Mouse (Mus musculus): ENCODE results near the gene P4ha2. TPM values are rescaled to one million over a fixed set of nuclear protein-coding genes. Genes with fewer than 3 reads are reported as not detected.

Gene P4ha2
- total RNA-seq, 2 experiments from 2014 or later: 19.9 to 21.2 TPM

- no peak for DNase-seq
- intact Hi-C loops (cut with DNase I; ENCODE audit: low total_unique reads): no loop called here
Measured at GRCm38 (mm10) chr11:54066400-54066799, 33.5 kb upstream of the P4ha2 start.

GRCm38 (mm10) chr11:54067318-54067995 is 32.4 kb upstream of the P4ha2 start:
- DNase-seq: peak; percentile 58
- intact Hi-C loops (cut with DNase I; ENCODE audit: low total_unique reads): no loop called here

DNA sequence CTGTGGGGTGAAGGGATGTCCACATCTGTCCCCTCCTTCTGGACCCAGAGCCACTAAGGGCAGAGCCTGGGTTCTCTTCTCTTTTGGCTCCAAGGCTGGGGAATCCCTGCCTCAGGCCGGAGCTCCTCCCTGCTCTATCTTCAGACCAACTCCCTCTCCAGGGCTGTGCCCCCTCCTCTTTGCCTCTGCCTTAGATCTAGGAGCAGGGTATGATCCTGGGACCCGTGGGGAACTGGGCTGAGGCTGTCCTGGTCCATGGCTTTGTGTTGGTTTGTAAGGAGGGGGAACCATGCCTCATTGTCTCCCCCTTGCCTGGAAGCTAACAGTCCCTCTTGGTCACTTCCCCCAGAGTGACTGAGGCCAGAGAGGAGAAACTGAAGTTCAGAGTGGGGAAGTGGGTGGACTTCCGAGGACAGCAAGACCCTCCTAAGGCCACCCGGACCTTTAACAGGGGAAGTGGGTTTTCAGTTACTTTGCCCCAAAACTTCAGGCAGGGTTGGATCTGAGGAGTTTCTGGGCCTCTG is 31.8 kb upstream of the P4ha2 start:
- DNase-seq: no peak
- intact Hi-C loops (cut with DNase I; ENCODE audit: low total_unique reads): no loop called here

- intact Hi-C loops (cut with DNase I; ENCODE audit: low total_unique reads): no loop called here
- peak; percentile 74 for DNase-seq
Measured at GRCm38 (mm10) chr11:54068520-54069371, 31.1 kb upstream of the P4ha2 start, which contains the start of gene Pdlim4. Pdlim4 (minus strand) TSS chr11:54069014.

- intact Hi-C loops (cut with DNase I; ENCODE audit: low total_unique reads): no loop called here
- DNase-seq: no peak
Measured at GRCm38 (mm10) chr11:54071726-54072445, 28.0 kb upstream of the P4ha2 start.

- DNase-seq: no peak
- intact Hi-C loops (cut with DNase I; ENCODE audit: low total_unique reads): no loop called here
Measured at GRCm38 (mm10) chr11:54073291-54073690, 26.6 kb upstream of the P4ha2 start.

- DNase-seq: peak; percentile 67
- intact Hi-C loops (cut with DNase I; ENCODE audit: low total_unique reads): no loop called here
Measured at GRCm38 (mm10) chr11:54075353-54075752, 24.5 kb upstream of the P4ha2 start.

GRCm38 (mm10) chr11:54076101-54076500 is 23.8 kb upstream of the P4ha2 start:
- DNase-seq: no peak
- intact Hi-C loops (cut with DNase I; ENCODE audit: low total_unique reads): no loop called here

GRCm38 (mm10) chr11:54080435-54080834 is 19.5 kb upstream of the P4ha2 start:
- intact Hi-C loops (cut with DNase I; ENCODE audit: low total_unique reads): no loop called here
- no peak for DNase-seq

DNA sequence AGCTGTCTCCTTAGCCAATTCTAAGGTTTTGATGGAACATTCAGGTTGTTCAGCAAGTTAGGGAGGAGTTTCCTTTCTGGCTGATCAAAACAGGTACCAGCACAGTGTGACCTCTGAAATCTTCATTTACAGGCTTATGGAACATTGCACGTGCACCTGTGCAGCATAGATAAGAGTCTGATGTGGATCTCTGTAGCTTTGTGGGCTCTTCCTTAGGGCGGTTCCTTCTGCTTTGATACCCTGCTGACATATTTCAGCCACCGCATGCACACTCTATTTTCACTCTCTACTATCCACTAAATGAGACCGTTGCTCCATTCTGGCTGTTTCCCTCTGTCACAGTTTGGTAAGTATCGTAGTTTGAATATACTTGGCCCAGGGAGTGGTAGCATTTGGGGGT is 17.2 kb upstream of the P4ha2 start:
- DNase-seq: no peak
- intact Hi-C loops (cut with DNase I; ENCODE audit: low total_unique reads): no loop called here

GRCm38 (mm10) chr11:54084976-54085375 is 14.9 kb upstream of the P4ha2 start:
- intact Hi-C loops (cut with DNase I; ENCODE audit: low total_unique reads): loop anchor here (5.0 kb wide), 1 partner anchor 83 kb away; no protein-coding TSS in a partner anchor
- DNase-seq: no peak

DNA sequence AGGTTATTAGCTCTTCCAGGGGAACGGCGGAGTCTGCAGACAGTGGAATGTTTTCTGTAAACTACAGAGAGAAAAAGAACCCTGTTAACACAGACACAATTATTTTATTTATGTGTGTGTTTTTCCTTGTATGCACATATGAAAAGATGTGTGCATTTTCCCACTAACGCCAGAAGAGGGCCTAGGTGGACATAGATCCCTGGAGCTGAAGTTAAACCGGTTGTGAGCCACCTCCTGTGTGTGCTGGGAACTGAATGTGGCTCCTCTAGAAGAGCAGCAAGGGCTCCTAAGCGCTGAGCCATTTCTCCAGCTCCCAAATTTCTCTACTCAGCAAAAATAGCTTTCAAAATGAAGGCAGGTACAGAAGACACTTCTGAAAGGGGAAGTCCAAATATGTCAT is 14.1 kb upstream of the P4ha2 start:
- DNase-seq: no peak
- intact Hi-C loops (cut with DNase I; ENCODE audit: low total_unique reads): loop anchor here (5.0 kb wide), 1 partner anchor 84 kb away; no protein-coding TSS in a partner anchor

DNA sequence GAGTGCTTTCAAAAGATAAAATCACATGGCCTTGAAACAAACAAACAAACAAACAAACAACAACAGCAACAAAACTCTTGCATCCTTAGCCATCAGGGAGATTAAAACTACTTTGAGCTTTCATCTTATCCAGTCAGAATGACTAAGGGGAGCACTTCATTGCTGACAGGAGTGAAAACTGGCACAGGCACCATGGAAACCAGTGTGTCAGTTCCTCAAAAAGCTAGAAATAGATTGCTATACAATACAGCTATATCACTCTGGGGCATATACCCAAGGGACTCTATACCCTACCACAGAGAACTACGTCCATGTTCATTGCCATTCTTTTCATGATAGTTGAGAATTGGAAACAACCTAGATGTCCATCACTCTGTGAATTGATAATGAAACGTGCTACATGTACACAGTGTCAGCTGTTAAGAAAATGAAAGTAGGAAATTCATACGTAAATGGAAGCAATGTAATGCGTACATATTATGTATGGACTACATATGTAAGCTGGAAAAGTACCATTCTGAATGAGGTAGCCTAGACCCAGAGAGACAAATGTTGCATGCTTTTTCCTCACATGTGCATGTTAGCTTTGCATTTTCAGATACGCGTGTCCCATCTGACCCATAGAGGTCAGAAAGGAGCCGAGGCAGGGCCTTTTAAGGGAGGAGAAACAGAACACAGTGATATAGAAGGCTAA is 11.5 kb upstream of the P4ha2 start:
- intact Hi-C loops (cut with DNase I; ENCODE audit: low total_unique reads): loop anchor here (5.0 kb wide), 1 partner anchor 86 kb away; no protein-coding TSS in a partner anchor

DNA sequence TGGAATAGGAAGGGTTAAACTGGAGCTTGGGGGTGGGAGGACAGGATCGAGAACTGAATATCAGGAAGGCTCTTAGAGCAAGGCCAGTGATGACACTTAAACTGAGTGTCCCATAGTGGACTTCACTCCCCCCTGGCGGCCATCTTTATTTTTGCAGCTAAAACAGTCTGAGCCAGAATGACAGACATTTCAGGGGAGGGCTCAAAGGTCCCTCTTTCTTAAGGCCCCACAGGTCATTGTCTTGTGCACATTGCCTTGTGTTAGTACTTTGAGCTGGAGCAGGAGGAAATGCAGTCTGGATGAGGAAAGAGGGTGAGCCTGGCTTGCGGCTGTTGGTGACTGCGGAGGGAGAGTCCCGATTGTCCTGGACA is 11.0 kb upstream of the P4ha2 start:
- intact Hi-C loops (cut with DNase I; ENCODE audit: low total_unique reads): loop anchor here (5.0 kb wide), 1 partner anchor 87 kb away; no protein-coding TSS in a partner anchor

More for the DNA sequence above, 11.5 kb upstream of the P4ha2 start:
- DNase-seq: no peak

DNA sequence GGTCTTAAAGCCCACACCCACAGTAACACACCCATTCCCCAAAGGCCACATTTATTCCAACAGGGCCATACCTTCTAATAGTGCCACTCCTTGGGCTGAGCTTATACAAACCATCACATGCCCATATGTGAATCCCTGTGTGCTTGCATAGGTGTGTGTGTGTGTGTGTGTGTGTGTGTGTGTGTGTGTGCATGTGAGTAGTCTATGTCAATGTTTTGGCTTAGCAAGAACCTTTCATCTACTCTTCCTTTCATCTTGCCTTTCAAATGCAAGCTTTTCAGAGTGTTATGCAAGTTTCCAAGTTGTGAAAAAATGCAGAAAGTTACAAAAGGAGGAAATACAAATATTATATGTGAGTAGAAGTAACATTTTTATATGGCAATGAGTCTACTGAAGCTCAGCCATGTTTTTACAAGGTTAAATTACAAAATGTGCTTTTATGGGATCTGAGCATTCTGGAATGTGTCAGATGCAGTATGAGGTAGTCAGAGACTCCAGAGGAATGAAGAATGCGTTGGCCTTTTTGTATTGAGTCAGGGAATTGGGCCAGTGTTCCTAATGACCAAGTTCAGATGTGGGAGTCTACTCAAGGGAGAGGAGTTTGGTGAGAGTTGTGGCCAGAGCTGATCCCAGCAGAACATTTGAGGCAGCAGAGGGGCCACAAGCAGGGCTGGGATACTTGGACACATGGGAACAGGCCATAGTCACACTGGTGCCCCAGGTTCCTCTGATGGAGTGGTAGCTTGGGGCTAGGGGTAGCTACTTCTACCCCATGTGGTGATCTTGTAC is 9.6 kb upstream of the P4ha2 start:
- DNase-seq: no peak
- intact Hi-C loops (cut with DNase I; ENCODE audit: low total_unique reads): loop anchor here (10.0 kb wide), 1 partner anchor 165 kb away; no protein-coding TSS in a partner anchor

More for the DNA sequence above, 11.0 kb upstream of the P4ha2 start:
- peak; percentile 84 for DNase-seq

- intact Hi-C loops (cut with DNase I; ENCODE audit: low total_unique reads): loop anchor here (10.0 kb wide), 1 partner anchor 163 kb away; no protein-coding TSS in a partner anchor
- peak; percentile 27 for DNase-seq
Measured at GRCm38 (mm10) chr11:54091726-54092125, 8.2 kb upstream of the P4ha2 start.

- intact Hi-C loops (cut with DNase I; ENCODE audit: low total_unique reads): loop anchor here (10.0 kb wide), 1 partner anchor 163 kb away; no protein-coding TSS in a partner anchor
- DNase-seq: no peak
Measured at GRCm38 (mm10) chr11:54092188-54092587, 7.7 kb upstream of the P4ha2 start.

DNA sequence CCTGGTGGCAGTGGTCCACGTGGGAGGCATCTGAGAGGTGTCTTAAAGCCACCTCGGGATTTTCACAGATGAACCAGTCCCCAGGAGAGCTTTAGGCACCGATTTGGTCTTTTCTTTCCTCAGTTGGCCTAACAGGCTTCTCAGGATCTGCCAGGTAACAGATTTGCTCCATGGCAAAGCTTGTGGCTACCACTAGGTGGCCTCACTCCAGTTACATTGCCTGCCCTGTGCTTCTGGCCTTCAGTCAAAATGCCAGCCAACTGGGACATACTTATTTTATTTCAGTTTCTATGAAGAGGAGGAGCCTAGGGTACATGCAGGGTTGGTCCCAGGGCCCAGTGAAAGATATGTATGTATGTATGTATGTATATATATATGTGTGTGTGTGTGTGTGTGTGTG is 6.9 kb upstream of the P4ha2 start:
- intact Hi-C loops (cut with DNase I; ENCODE audit: low total_unique reads): loop anchor here (10.0 kb wide), 1 partner anchor 162 kb away; no protein-coding TSS in a partner anchor
- peak; percentile 64 for DNase-seq

Data from gastrocnemius, postnatal 14 days (tissue).